Mouse (Mus musculus): ENCODE results near the gene Col26a1. TPM values are rescaled to one million over a fixed set of nuclear protein-coding genes. Genes with fewer than 3 reads are reported as not detected.
A peak's percentile ranks its signal among the peaks of the same experiment; 100 is the strongest.

Col26a1 gene
- polyA plus RNA-seq, 1 experiment from 2014 or later: 67.9 TPM

DNA sequence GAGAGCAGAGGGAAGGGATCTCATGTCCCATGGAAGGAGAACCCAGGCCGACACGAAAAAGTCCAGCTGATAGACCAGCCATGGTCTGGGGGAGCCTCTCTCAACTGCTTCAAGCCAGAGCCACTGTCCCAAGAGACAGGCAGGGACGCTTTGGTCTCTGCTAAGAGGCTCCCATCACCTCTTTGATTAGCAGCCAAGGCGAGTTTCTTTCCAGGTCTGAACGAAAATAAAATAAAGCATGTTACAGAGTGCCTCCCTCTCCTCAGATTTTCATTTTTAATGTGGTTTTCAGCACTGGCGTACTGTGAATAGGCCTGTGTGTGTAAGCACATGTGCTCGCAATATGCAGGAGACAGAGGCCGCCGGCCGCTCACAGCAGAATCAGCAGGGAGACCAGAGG, 90.5 kb downstream of the Col26a1 start:
- no peak overlapping the region for H3K27ac ChIP-seq
- no peak overlapping the region for H3K4me2 ChIP-seq (replicated peaks)
- H3K36me3 ChIP-seq: no peaks in the 10 kb centered on the region
- no peaks in the 10 kb centered on the region for H3K9me3 ChIP-seq
- H3K9ac ChIP-seq: no peak overlapping the region
- H3K4me3 ChIP-seq: no peak overlapping the region
- 75% methylated on average over 10 of the region's 10 CpGs for WGBS
- H3K27me3 ChIP-seq (replicated peaks): no peaks in the 10 kb centered on the region
- ATAC-seq (ENCODE audit: low FRiP score, low read depth): no peak
- 0 out of 2 replicates have a peak, but pooled peaks cover 9% of the 10 kb centered on the region for H3K4me1 ChIP-seq

- Histone ChIP-seq H3K27me3 (replicated peaks) (no peaks in the 10 kb centered on the region), H3K36me3 (no peaks in the 10 kb centered on the region), H3K27ac (0 out of 2 replicates have a peak overlapping the region, but pooled peaks have one; percentile 11), H3K4me1 (no peaks in the 10 kb centered on the region), H3K4me2 (replicated peaks) (no peak overlapping the region), H3K9me3 (no peaks in the 10 kb centered on the region), H3K4me3 (no peak overlapping the region), H3K9ac (no peak overlapping the region)
- WGBS: 57% methylated on average over 3 of the region's 3 CpGs
- peak; percentile 52 for ATAC-seq (ENCODE audit: low FRiP score, low read depth)
Observed at GRCm38 (mm10) chr5:136791204-136791603, 91.8 kb downstream of the Col26a1 start.

- H3K4me3 ChIP-seq: no peak overlapping the region
- H3K4me2 ChIP-seq (replicated peaks): no peak overlapping the region
- no peaks in the 10 kb centered on the region for H3K27me3 ChIP-seq (replicated peaks)
- 17% methylated on average over 11 of the region's 11 CpGs for WGBS
- ATAC-seq (ENCODE audit: low FRiP score, low read depth): peak; percentile 96
- H3K27ac ChIP-seq: no peak overlapping the region
- H3K36me3 ChIP-seq: no peaks in the 10 kb centered on the region
- H3K9me3 ChIP-seq: no peaks in the 10 kb centered on the region
- H3K9ac ChIP-seq: no peak overlapping the region
- H3K4me1 ChIP-seq: no peaks in the 10 kb centered on the region
Observed at GRCm38 (mm10) chr5:136790570-136791196, 92.3 kb downstream of the Col26a1 start.

GRCm38 (mm10) chr5:136784531-136784930, 98.5 kb downstream of the Col26a1 start:
- Histone ChIP-seq H3K27me3 (replicated peaks) (no peaks in the 10 kb centered on the region), H3K9ac (no peak overlapping the region), H3K4me2 (replicated peaks) (no peak overlapping the region), H3K27ac (no peak overlapping the region), H3K36me3 (no peaks in the 10 kb centered on the region), H3K4me3 (no peak overlapping the region), H3K4me1 (no peaks in the 10 kb centered on the region), H3K9me3 (no peaks in the 10 kb centered on the region)
- WGBS: 88% methylated on average over 8 of the region's 8 CpGs
- no peak for ATAC-seq (ENCODE audit: low FRiP score, low read depth)

DNA sequence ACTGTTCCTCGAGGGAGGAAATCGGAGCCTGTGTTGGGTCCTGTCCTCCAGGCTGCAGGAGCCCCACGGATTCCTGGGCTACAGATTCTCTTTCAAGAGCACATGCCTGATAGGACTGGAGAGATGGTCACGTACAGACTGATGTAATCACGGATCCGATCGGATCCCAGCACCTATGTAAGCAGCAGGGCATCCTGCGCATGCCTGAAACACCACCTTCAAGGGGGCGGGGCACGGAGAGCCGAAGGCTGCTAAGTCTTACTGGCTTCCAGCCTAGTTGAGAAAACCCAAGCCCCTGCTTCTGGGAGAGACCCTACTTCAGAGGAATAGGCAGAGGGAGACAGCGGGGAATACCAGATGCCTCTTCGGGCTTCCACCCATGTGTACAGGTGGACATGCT, 100.4 kb downstream of the Col26a1 start:
- Histone ChIP-seq H3K4me1 (no peaks in the 10 kb centered on the region), H3K4me2 (replicated peaks) (no peak overlapping the region), H3K27ac (no peak overlapping the region), H3K9me3 (no peaks in the 10 kb centered on the region), H3K27me3 (replicated peaks) (no peaks in the 10 kb centered on the region), H3K4me3 (no peak overlapping the region), H3K9ac (no peak overlapping the region), H3K36me3 (no peaks in the 10 kb centered on the region)
- no peak for ATAC-seq (ENCODE audit: low FRiP score, low read depth)
- 64% methylated on average over 13 of the region's 13 CpGs for WGBS

- Histone ChIP-seq H3K27me3 (replicated peaks) (no peaks in the 10 kb centered on the region), H3K27ac (no peak overlapping the region), H3K9me3 (no peaks in the 10 kb centered on the region), H3K36me3 (no peaks in the 10 kb centered on the region), H3K4me2 (replicated peaks) (no peak overlapping the region), H3K4me1 (no peaks in the 10 kb centered on the region), H3K4me3 (no peak overlapping the region), H3K9ac (no peak overlapping the region)
- WGBS: 47% methylated on average over 10 of the region's 10 CpGs
- ATAC-seq (ENCODE audit: low FRiP score, low read depth): no peak
Observed at GRCm38 (mm10) chr5:136780465-136780864, 102.5 kb downstream of the Col26a1 start.

GRCm38 (mm10) chr5:136779946-136780345, 103.1 kb downstream of the Col26a1 start:
- Histone ChIP-seq H3K4me2 (replicated peaks) (no peak overlapping the region), H3K9me3 (0 out of 2 replicates have a peak, but pooled peaks cover 4% of the 10 kb centered on the region), H3K4me3 (no peak overlapping the region), H3K4me1 (no peaks in the 10 kb centered on the region), H3K27me3 (replicated peaks) (no peaks in the 10 kb centered on the region), H3K27ac (no peak overlapping the region), H3K36me3 (no peaks in the 10 kb centered on the region), H3K9ac (no peak overlapping the region)
- no peak for ATAC-seq (ENCODE audit: low FRiP score, low read depth)
- 91% methylated on average over 6 of the region's 6 CpGs for WGBS

GRCm38 (mm10) chr5:136775548-136775947, 107.5 kb downstream of the Col26a1 start:
- WGBS: 87% methylated on average over 3 of the region's 3 CpGs
- H3K9me3 ChIP-seq: 0 out of 2 replicates have a peak, but pooled peaks cover 6% of the 10 kb centered on the region
- H3K27ac ChIP-seq: no peak overlapping the region
- H3K4me2 ChIP-seq (replicated peaks): no peak overlapping the region
- no peaks in the 10 kb centered on the region for H3K36me3 ChIP-seq
- H3K4me1 ChIP-seq: no peaks in the 10 kb centered on the region
- no peaks in the 10 kb centered on the region for H3K27me3 ChIP-seq (replicated peaks)
- no peak for ATAC-seq (ENCODE audit: low FRiP score, low read depth)
- no peak overlapping the region for H3K4me3 ChIP-seq
- no peak overlapping the region for H3K9ac ChIP-seq

GRCm38 (mm10) chr5:136773044-136774039, 109.7 kb downstream of the Col26a1 start:
- no peak overlapping the region for H3K4me2 ChIP-seq (replicated peaks)
- no peak overlapping the region for H3K27ac ChIP-seq
- 0 out of 2 replicates have a peak, but pooled peaks cover 6% of the 10 kb centered on the region for H3K9me3 ChIP-seq
- H3K4me1 ChIP-seq: no peaks in the 10 kb centered on the region; the same call in 1 of the 2 replicates
- ATAC-seq (ENCODE audit: low FRiP score, low read depth): no peak
- H3K4me3 ChIP-seq: no peak overlapping the region
- no peaks in the 10 kb centered on the region for H3K36me3 ChIP-seq
- H3K27me3 ChIP-seq (replicated peaks): no peaks in the 10 kb centered on the region
- WGBS: 64% methylated on average over 22 of the region's 22 CpGs
- no peak overlapping the region for H3K9ac ChIP-seq

- no peak for ATAC-seq (ENCODE audit: low FRiP score, low read depth)
- Histone ChIP-seq H3K4me2 (replicated peaks) (no peak overlapping the region), H3K9ac (no peak overlapping the region), H3K9me3 (0 out of 2 replicates have a peak, but pooled peaks cover 6% of the 10 kb centered on the region), H3K27me3 (replicated peaks) (no peaks in the 10 kb centered on the region), H3K27ac (no peak overlapping the region), H3K4me1 (no peaks in the 10 kb centered on the region; the same call in none of the 2 replicates), H3K36me3 (no peaks in the 10 kb centered on the region), H3K4me3 (no peak overlapping the region)
- 84% methylated on average over 10 of the region's 10 CpGs for WGBS
Observed at GRCm38 (mm10) chr5:136771132-136771531, 111.9 kb downstream of the Col26a1 start.

DNA sequence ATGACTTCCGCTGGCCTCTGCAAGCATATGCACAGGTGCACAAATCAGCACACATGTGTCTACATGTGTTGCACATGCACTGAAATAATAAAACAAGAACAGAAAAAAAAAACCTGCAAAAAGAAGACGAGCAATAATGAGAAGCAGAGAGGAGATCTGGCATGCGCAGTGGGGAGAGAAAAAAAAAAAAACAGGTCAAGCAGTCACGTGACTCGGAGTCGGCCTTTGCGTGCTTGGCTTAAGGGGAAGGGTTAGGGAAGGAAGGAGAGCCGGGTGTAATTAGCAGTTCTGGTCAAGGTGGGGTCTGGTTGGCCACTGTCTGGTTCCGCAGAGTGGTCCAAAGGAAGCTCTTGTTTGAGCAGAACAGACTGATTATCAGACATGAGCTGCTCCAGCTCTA, 115.7 kb downstream of the Col26a1 start:
- Histone ChIP-seq H3K4me1 (no peaks in the 10 kb centered on the region; the same call in none of the 2 replicates), H3K9ac (no peak overlapping the region), H3K4me2 (replicated peaks) (no peak overlapping the region), H3K36me3 (no peaks in the 10 kb centered on the region), H3K27me3 (replicated peaks) (no peaks in the 10 kb centered on the region), H3K4me3 (no peak overlapping the region), H3K27ac (no peak overlapping the region), H3K9me3 (no peaks in the 10 kb centered on the region)
- no peak for ATAC-seq (ENCODE audit: low FRiP score, low read depth)
- WGBS: 81% methylated on average over 9 of the region's 9 CpGs

DNA sequence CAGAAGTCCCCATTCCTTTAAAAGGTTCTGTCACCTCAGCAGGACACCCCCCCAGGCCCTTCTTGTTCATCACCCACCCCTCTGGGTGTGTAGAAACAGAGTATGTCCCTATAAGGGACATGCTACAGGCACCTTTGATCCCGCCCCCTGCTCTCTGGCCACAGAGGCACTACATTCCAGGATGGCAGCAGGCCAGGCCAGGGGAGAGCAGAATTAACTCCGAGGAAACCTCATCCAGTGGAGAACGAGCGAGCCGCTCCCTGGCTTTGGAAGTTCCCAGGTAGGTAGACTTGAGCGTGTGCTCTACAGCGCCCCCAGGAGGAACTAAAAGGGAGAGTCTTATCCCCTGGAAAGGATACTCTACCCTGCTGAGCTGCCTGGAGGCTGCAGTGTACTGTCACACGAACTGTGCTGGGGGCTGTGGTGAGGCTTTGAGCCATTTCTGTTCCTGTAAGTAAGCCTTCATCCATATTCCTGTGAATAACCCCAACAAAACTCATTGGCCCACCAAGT, 118.8 kb downstream of the Col26a1 start:
- Histone ChIP-seq H3K9me3 (no peaks in the 10 kb centered on the region), H3K4me2 (replicated peaks) (no peak overlapping the region), H3K9ac (no peak overlapping the region), H3K27ac (no peak overlapping the region), H3K27me3 (replicated peaks) (no peaks in the 10 kb centered on the region), H3K4me1 (no peaks in the 10 kb centered on the region; the same call in 1 of the 2 replicates), H3K36me3 (no peaks in the 10 kb centered on the region), H3K4me3 (no peak overlapping the region)
- WGBS: 36% methylated on average over 8 of the region's 8 CpGs
- no peak for ATAC-seq (ENCODE audit: low FRiP score, low read depth)

All from neural tube, embryonic 12.5 days (tissue).